Mouse (Mus musculus) G1E (cell line): Measurements from ENCODE around the gene Chst3. TPM values are rescaled to one million over a fixed set of nuclear protein-coding genes. Genes with fewer than 3 reads are reported as not detected.

Source experiments
- ATAC-seq: 2 replicates; pipeline ENCODE4 v1.8.0; 2016; ENCODE audit warnings: mild to moderate bottlenecking; ENCODE audit not compliant: insufficient number of reproducible peaks, poor library complexity, low FRiP score, severe bottlenecking; ENCODE audit errors: extremely low read depth
- DNase-seq: peaks from one replicate; pipeline ENCODE4 v3.0.0; 2012; ENCODE audit warnings: low spot score
- H3K27me3 ChIP-seq: 2 replicates; pipeline ENCODE4 v1.6.1; 2012; ENCODE audit warnings: mild to moderate bottlenecking, low read length, inconsistent platforms; ENCODE audit not compliant: insufficient read depth
- H3K36me3 ChIP-seq: replicated peaks from 2 replicates; pipeline ENCODE3; 2012; ENCODE audit warnings: mild to moderate bottlenecking, inconsistent platforms
- H3K4me1 ChIP-seq: 2 replicates; pipeline ENCODE4 v1.6.1; 2012; ENCODE audit warnings: low read depth, low read length, inconsistent platforms, mixed read lengths; ENCODE audit not compliant: insufficient read depth
- H3K4me3 ChIP-seq: 2 replicates; pipeline ENCODE4 v1.5.1; 2012; ENCODE audit warnings: low read depth, mild to moderate bottlenecking, inconsistent platforms, low read length, moderate library complexity, mixed read lengths
- H3K9me3 ChIP-seq: replicated peaks from 2 replicates; pipeline ENCODE4 v1.6.1; 2012; ENCODE audit warnings: inconsistent platforms
- CTCF ChIP-seq: IDR thresholded peaks from 2 replicates; pipeline ENCODE4 v1.5.1; 2012; ENCODE audit warnings: low read depth, low read length, inconsistent platforms, mixed read lengths
- GATA1 ChIP-seq: IDR thresholded peaks from 2 replicates; pipeline ENCODE4 v1.6.1; 2012; ENCODE audit warnings: borderline replicate concordance, low read length, inconsistent platforms, mixed read lengths
- GATA2 ChIP-seq: IDR thresholded peaks from 2 replicates; pipeline ENCODE4 v1.6.1; 2012; ENCODE audit warnings: low read depth, low read length, inconsistent platforms, borderline replicate concordance
- POLR2AphosphoS5 ChIP-seq: IDR thresholded peaks from 2 replicates; pipeline ENCODE4 v1.6.1; 2012; ENCODE audit warnings: low read depth, low read length, inconsistent platforms; ENCODE audit not compliant: insufficient replicate concordance
- TAL1 ChIP-seq: conservative IDR thresholded peaks from 2 replicates; pipeline ENCODE4 v1.6.1; 2012; ENCODE audit warnings: low read depth, low read length, inconsistent platforms, mixed read lengths
- polyA plus RNA-seq: library from polyadenylated mRNA; stranded (reverse); fragments of >175 nt; gene quantifications from 2 replicates; pipeline ENCODE4 v1.2.3, GENCODE M21; 2012
- total RNA-seq, 2 experiments: library from RNA; stranded (forward) in 1 of 2; stranded (reverse) in 1 of 2; fragments of 200-1000 nt in 1 of 2; fragments of >200 nt in 1 of 2; fragmentation: Nextera tagmentation in 1 of 2; gene quantifications; 2 replicates each; pipeline ENCODE4 v1.2.3; 2014 to 2017

Gene Chst3
- total and polyA plus RNA-seq, 3 experiments, result 0.11 TPM; not detected in 2

GRCm38 (mm10) chr10:60215077-60215960 is 3.7 kb downstream of the Chst3 start:
- Histone ChIP-seq H3K27me3 (no peaks in the 10 kb centered on the region), H3K4me1 (no peaks in the 10 kb centered on the region), H3K4me3 (no peak overlapping the region), H3K36me3 (no peaks in the 10 kb centered on the region), H3K9me3 (no peaks in the 10 kb centered on the region)
- no peak for DNase-seq
- TF ChIP-seq POLR2AphosphoS5, result no peak
- no peak for TF ChIP-seq CTCF
- TF ChIP-seq TAL1, result no peak
- no peak for TF ChIP-seq GATA1
- no peak for TF ChIP-seq GATA2
- ATAC-seq, result no peak

GRCm38 (mm10) chr10:60212589-60213379 is 6.3 kb downstream of the Chst3 start:
- Histone ChIP-seq H3K9me3 (no peaks in the 10 kb centered on the region), H3K27me3 (no peaks in the 10 kb centered on the region), H3K4me1 (no peaks in the 10 kb centered on the region), H3K36me3 (no peaks in the 10 kb centered on the region), H3K4me3 (no peak overlapping the region)
- TF ChIP-seq TAL1 (no peak), GATA2 (no peak)
- ATAC-seq (no peak), DNase-seq (no peak)

- H3K4me1 ChIP-seq, result no peaks in the 10 kb centered on the region
- TF ChIP-seq POLR2AphosphoS5, result no peak
- ATAC-seq (no peak), DNase-seq (no peak)
- no peaks in the 10 kb centered on the region for H3K9me3 ChIP-seq
- no peaks in the 10 kb centered on the region for H3K27me3 ChIP-seq
- no peak overlapping the region for H3K4me3 ChIP-seq
- H3K36me3 ChIP-seq, result no peaks in the 10 kb centered on the region
Observed at GRCm38 (mm10) chr10:60211501-60212005, 7.5 kb downstream of the Chst3 start.

GRCm38 (mm10) chr10:60210468-60210867 is 8.6 kb downstream of the Chst3 start:
- H3K27me3 ChIP-seq, result no peaks in the 10 kb centered on the region
- DNase-seq, result no peak
- H3K4me3 ChIP-seq, result no peak overlapping the region
- no peak for ATAC-seq
- TF ChIP-seq CTCF, result no peak
- TF ChIP-seq GATA2, result no peak
- TF ChIP-seq POLR2AphosphoS5, result no peak
- no peak for TF ChIP-seq TAL1
- no peak for TF ChIP-seq GATA1
- no peaks in the 10 kb centered on the region for H3K4me1 ChIP-seq
- no peaks in the 10 kb centered on the region for H3K9me3 ChIP-seq
- no peaks in the 10 kb centered on the region for H3K36me3 ChIP-seq

- ATAC-seq (no peak), DNase-seq (no peak)
- Histone ChIP-seq H3K36me3 (no peaks in the 10 kb centered on the region), H3K9me3 (no peaks in the 10 kb centered on the region), H3K27me3 (no peaks in the 10 kb centered on the region), H3K4me1 (no peaks in the 10 kb centered on the region), H3K4me3 (no peak overlapping the region)
- TF ChIP-seq GATA1 (no peak), CTCF (no peak), GATA2 (no peak), POLR2AphosphoS5 (no peak), TAL1 (no peak)
Observed at GRCm38 (mm10) chr10:60209237-60209636, 9.8 kb downstream of the Chst3 start.

- Histone ChIP-seq H3K36me3 (no peaks in the 10 kb centered on the region), H3K4me3 (no peak overlapping the region), H3K4me1 (no peaks in the 10 kb centered on the region), H3K27me3 (no peaks in the 10 kb centered on the region), H3K9me3 (no peaks in the 10 kb centered on the region)
- no peak for TF ChIP-seq CTCF
- TF ChIP-seq TAL1, result no peak
- TF ChIP-seq POLR2AphosphoS5, result no peak
- no peak for TF ChIP-seq GATA2
- no peak for TF ChIP-seq GATA1
- DNase-seq, result no peak
- ATAC-seq, result no peak
Observed at GRCm38 (mm10) chr10:60207166-60207705, 11.8 kb downstream of the Chst3 start.
